17 mouse cellular contexts compared by ENCODE assay signal in the genomic region with DNA sequence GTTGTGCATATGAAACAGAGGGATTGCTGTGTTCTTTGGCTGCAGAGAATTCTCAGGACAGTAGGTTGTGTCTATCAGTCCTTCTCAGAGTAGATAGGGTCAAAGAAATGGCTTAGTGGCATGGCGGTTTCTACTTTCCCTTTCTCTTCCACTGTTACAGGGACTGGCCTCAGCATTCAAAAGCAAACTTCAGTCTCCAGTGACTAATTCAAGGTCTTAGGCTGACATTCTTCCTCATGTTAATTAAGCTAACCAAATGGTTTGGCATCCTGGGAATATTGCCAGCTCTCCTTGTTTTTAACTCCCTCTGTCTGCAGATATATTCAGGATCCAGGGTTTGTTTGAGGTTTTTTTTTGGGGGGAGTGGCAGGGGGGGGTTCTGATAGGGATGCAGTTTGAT.
DNase-seq lines count a peak whose midpoint lies in the region; ATAC-seq and TF ChIP-seq lines count a peak whose summit lies in the region.
"Had no signal": no experiment of that assay in that cellular context is flagged by ENCODE, and none has a peak within 500 bp of the region (broad histone marks: within the 10 kb centered on the region; RNA-seq: fewer than 3 reads in every experiment).

No protein-coding gene starts in this region.

- no peaks in the 10 kb centered on the region for H3K36me3 ChIP-seq in hindbrain, embryonic 15.5 days
- H3K36me3 ChIP-seq in hindbrain, embryonic 11.5 days (ENCODE audit: control insufficient read depth, insufficient read depth, low read length): no peaks in the 10 kb centered on the region
- H3K36me3 ChIP-seq in lung, embryonic 14.5 days (ENCODE audit: insufficient read depth): no peaks in the 10 kb centered on the region
- no peaks in the 10 kb centered on the region for H3K36me3 ChIP-seq in forebrain, embryonic 15.5 days
- H3K36me3 ChIP-seq: embryonic facial prominence, embryonic 15.5 days had no signal

- no peak overlapping the region for H3K4me2 ChIP-seq in hindbrain, embryonic 15.5 days
- no peak overlapping the region for H3K4me2 ChIP-seq in hindbrain, embryonic 11.5 days (replicated peaks; ENCODE audit: low read depth, low read length)
- H3K4me2 ChIP-seq in lung, embryonic 14.5 days: no peak overlapping the region
- H3K4me2 ChIP-seq in forebrain, embryonic 15.5 days (replicated peaks): no peak overlapping the region
- H3K4me2 ChIP-seq: embryonic facial prominence, embryonic 15.5 days had no signal

- 21% methylated on average over 1 of the region's 1 CpGs for WGBS in hindbrain, embryonic 15.5 days
- 69% methylated on average over 1 of the region's 1 CpGs for WGBS in hindbrain, embryonic 11.5 days
- 73% methylated on average over 1 of the region's 1 CpGs for WGBS in lung, embryonic 14.5 days
- 5% methylated on average over 1 of the region's 1 CpGs for WGBS in forebrain, embryonic 15.5 days

- ATAC-seq in hindbrain, embryonic 15.5 days (ENCODE audit: low FRiP score, low read depth): 0 out of 2 replicates have a peak, but pooled peaks have one; percentile 19
- ATAC-seq in hindbrain, embryonic 11.5 days (ENCODE audit: low FRiP score): no peak
- no peak for ATAC-seq in lung, embryonic 14.5 days (ENCODE audit: insufficient read depth)
- ATAC-seq in forebrain, embryonic 15.5 days (replicated peaks): peak; percentile 51
- ATAC-seq: intestine, embryonic 16.5 days; liver, postnatal 0 days had no signal

- no peak for TF ChIP-seq CTCF in lung, embryonic 14.5 days (IDR thresholded peaks at IDR 0.05; ENCODE audit: low read depth)

- H3K27ac ChIP-seq in hindbrain, embryonic 15.5 days (replicated peaks): no peak overlapping the region
- no peak overlapping the region for H3K27ac ChIP-seq in hindbrain, embryonic 11.5 days (ENCODE audit: low read depth, low read length)
- H3K27ac ChIP-seq in lung, embryonic 14.5 days (ENCODE audit: low read depth): no peak overlapping the region
- H3K27ac ChIP-seq in forebrain, embryonic 15.5 days (replicated peaks): 0 out of 2 replicates have a peak overlapping the region, but pooled peaks have one; percentile 31
- H3K27ac ChIP-seq: embryonic facial prominence, embryonic 15.5 days had no signal

- H3K9me3 ChIP-seq in hindbrain, embryonic 15.5 days: no peaks in the 10 kb centered on the region
- no peaks in the 10 kb centered on the region for H3K9me3 ChIP-seq in hindbrain, embryonic 11.5 days (ENCODE audit: control insufficient read depth, low read length)
- no peaks in the 10 kb centered on the region for H3K9me3 ChIP-seq in lung, embryonic 14.5 days (ENCODE audit: low read depth, low read length)
- H3K9me3 ChIP-seq in forebrain, embryonic 15.5 days: no peaks in the 10 kb centered on the region
- H3K9me3 ChIP-seq: embryonic facial prominence, embryonic 15.5 days; megakaryocyte, embryonic 14.5 days had no signal

- no peaks in the 10 kb centered on the region for H3K27me3 ChIP-seq in hindbrain, embryonic 15.5 days
- H3K27me3 ChIP-seq in hindbrain, embryonic 11.5 days (ENCODE audit: control insufficient read depth, insufficient read depth, low read length): no peaks in the 10 kb centered on the region
- no peaks in the 10 kb centered on the region for H3K27me3 ChIP-seq in lung, embryonic 14.5 days (ENCODE audit: insufficient read depth, low read length)
- no peaks in the 10 kb centered on the region for H3K27me3 ChIP-seq in forebrain, embryonic 15.5 days
- H3K27me3 ChIP-seq: CH12.LX; embryonic facial prominence, embryonic 15.5 days; megakaryocyte, embryonic 14.5 days had no signal

- H3K9ac ChIP-seq in hindbrain, embryonic 15.5 days: no peak overlapping the region
- no peak overlapping the region for H3K9ac ChIP-seq in hindbrain, embryonic 11.5 days (ENCODE audit: low read depth, low read length)
- H3K9ac ChIP-seq in lung, embryonic 14.5 days: no peak overlapping the region
- H3K9ac ChIP-seq in forebrain, embryonic 15.5 days (replicated peaks): no peak overlapping the region
- H3K9ac ChIP-seq: embryonic facial prominence, embryonic 15.5 days; liver, postnatal 0 days had no signal

- H3K4me3 ChIP-seq in hindbrain, embryonic 15.5 days: no peak overlapping the region
- H3K4me3 ChIP-seq in hindbrain, embryonic 11.5 days (ENCODE audit: low read depth, low read length): no peak overlapping the region
- no peak overlapping the region for H3K4me3 ChIP-seq in lung, embryonic 14.5 days (ENCODE audit: low read depth, low read length)
- no peak overlapping the region for H3K4me3 ChIP-seq in forebrain, embryonic 15.5 days
- H3K4me3 ChIP-seq: embryonic facial prominence, embryonic 15.5 days; megakaryocyte, embryonic 14.5 days had no signal

- DNase-seq in hindbrain, embryonic 11.5 days (ENCODE audit: low spot score): no peak
- peak; percentile 51 for DNase-seq in lung, embryonic 14.5 days
- no peak for DNase-seq in lung, postnatal 10 days
- peak; percentile 32 for DNase-seq in R1 (ENCODE audit: low read depth, low spot score)
- no peak for DNase-seq in right cerebral cortex, postnatal 10 days (ENCODE audit: low spot score in 2 of 2)
- no peak for DNase-seq in urinary bladder, adult 2 months (ENCODE audit: low spot score)
- DNase-seq: cerebellum, postnatal 25 days; heart, adult 18-20 months; heart, postnatal 10 days; liver, postnatal 0 days; thymus, adult 18-20 months had no signal

- no peaks in the 10 kb centered on the region for H3K4me1 ChIP-seq in hindbrain, embryonic 15.5 days (replicated peaks)
- H3K4me1 ChIP-seq in hindbrain, embryonic 11.5 days (replicated peaks; ENCODE audit: control insufficient read depth, insufficient read depth, low read length): no peaks in the 10 kb centered on the region
- H3K4me1 ChIP-seq in lung, embryonic 14.5 days (ENCODE audit: insufficient read depth): no peaks in the 10 kb centered on the region
- H3K4me1 ChIP-seq in forebrain, embryonic 15.5 days: peaks cover 3% of the 10 kb centered on the region
- H3K4me1 ChIP-seq: embryonic facial prominence, embryonic 15.5 days; megakaryocyte, embryonic 14.5 days had no signal

Comparison
In these comparisons a context has a peak if more than half of its experiments do, and no peak if none do; other contexts are left out.
1. ATAC-seq: peak in hindbrain, embryonic 15.5 days (single experiment) and forebrain, embryonic 15.5 days (single experiment); none in hindbrain, embryonic 11.5 days (single experiment) and lung, embryonic 14.5 days (single experiment).
2. DNase-seq: peak in lung, embryonic 14.5 days (single experiment) and R1 (single experiment); none in hindbrain, embryonic 11.5 days (single experiment), lung, postnatal 10 days (single experiment), right cerebral cortex, postnatal 10 days (0 of 2) and urinary bladder, adult 2 months (single experiment).